Mouse (Mus musculus): ENCODE results near the gene Spata13.

The Spata13 gene

DNA sequence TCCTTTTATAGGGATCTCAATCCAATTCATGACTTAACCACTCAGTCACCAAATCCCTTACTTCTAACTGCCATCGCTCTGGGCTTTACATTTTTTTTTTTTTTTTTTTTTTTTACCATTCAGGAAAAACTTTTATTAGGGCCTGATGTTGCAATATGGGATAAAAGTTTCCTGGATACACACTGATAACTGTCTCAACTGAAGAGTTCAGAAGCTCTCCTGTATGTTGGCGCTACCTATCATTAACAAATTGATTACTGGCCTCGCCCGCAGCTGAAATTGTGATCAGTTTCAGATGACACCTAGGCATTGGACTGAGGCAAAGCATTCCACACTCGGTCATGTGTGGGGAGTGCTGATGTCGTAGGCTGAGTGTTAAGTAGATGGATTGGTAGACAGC is 7.3 kb downstream of the Spata13 start:
- DNase-seq: no peak

DNA sequence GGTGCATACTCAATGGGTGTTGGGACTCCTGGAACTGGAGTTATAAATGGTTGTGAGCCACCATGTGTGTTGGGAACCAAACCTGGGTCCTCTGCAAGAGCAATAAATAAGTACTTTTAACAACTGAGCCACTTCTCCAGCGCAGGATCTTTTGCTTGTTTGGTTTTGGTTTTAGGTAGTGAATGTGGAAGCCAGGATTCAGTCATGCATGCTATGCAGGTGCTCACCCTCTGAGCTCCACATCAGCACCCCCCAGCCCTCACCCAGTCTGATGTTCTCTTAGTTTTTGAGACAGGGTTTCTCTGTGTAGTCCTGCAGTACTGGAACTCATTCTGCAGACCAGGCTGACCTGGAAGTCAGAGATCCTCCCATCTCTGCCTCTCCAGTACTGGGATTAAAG is 8.3 kb downstream of the Spata13 start:
- no peak for DNase-seq

DNA sequence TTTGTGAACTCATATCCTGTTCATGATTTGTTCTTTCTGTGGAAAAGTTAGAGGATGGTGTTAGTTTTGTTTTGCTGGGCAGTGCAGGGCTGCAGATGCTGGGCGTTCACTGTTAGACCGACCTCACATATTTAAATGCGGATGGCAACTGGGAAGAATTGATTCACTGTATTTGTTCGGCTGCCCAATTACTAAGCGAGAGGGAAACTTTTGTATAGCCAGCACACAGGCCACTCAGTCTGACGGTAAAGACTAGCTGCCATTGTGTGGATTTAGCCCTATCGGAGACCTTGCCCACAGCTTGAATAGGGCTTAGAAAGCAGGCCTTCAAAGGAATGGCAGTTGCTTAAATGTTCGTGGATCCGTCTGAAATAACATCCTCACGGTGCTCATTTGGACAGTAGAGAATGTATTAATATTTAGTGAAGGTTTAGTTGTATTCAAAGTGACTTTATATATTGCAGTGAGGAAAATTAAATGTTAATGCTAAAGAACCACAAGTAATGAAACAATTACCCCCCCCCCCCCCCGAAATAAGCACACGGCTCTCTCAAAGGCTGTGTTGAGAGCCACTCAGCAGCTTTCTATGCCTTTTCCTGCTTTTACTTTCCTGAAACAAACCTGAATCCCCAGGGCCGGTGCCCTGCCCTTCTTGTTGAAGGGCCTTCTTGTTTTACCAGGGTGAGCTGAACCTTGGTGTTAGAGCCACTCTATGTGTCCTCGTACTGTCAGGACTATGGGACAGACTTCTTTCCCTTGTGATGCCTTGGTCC is 9.5 kb downstream of the Spata13 start:
- no peak for DNase-seq

DNA sequence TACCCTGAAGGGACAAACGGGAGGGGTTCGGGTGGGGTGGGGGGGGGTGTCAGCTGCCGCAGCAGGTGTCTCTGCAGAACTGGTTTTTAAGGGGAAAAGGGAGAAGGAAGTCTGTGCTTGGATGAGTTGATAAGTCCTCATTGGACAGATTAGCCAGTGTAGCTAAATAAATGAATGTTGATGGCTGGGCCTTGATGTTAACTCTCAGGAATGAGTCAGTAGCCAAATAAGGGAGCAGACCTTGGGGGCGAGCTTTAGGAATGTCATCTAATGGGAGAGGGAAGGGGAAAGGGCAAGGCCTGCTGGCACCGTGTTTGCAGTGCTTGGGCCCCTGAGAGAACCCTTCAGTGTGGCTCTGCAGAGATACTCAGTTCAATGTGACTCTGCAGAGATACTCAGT is 12.6 kb downstream of the Spata13 start:
- no peak for DNase-seq

DNA sequence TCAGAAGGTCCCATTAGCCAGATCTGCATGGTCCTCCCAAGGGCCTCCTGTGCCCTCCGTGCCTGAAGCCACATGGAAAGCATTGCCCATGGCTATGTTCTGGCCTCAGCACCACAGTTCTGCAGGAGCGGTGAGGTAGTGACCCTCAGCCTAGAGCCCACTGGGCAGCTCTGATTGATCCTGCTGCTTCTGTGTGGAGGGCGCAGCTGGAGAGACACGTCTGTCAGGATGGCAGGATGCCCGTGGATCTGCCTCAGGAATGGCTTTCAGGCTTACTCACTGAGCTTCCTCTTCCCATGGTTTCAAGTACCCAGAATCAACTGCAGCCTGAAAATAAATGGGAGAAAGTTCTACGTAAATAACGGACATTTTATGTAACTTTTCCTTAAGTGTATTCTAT is 14.1 kb downstream of the Spata13 start:
- no peak for DNase-seq

DNA sequence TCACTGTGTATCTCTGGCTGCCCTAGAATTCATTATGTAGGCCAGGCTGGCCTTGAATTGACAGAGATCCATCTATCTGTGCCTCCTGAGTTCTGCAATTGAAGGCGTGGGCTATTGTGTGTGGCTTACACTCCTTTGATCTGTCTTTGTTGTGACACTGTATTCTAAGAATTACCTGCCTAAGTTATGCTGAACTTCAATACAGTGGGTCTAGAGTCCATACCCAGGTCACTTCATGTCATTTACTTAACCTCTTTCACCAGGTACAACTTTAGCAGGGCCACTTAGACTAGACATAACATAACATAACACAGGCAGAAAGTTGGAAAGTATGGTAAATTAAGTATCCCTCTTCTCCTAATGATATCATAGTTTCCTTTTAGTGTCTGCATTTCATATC is 15.2 kb downstream of the Spata13 start:
- no peak for DNase-seq

DNA sequence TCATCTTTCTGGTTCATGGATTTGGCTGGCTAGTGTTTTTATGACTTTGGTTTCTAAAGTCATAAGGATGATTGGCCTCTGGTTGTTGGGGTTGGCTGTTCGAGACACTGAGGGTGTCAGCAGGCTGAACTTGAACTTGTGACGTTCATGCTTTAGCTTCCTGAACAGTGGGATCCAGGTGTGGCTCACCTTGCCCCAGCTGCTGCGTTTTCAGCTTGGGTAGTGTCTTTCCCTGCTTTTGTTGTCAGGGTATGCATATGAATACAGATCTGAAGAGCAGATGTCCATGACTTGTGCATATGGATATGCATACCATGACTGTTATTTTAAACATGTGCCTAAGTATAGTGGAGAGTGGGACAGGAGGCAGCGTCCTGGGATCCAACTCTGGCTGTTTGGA is 19.4 kb downstream of the Spata13 start:
- no peak for DNase-seq

DNA sequence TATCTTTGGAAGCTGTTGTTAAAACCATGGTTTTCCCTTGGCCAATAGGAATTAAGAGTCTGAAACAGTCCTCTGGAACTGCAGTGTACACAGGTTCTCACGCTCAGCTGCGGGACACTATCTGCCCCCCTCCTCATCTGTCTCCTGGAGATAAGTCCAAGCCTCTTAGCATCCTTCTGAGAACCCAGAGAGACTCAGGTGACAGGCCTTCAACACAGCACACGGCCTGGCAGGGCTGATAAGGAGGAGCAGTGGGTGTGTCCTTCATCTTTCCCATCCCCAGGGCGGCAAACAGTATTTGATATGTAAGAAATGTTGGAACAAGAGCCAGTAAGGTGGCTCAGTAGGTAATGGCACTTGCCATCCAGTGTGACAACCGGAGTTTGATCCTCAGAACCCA is 20.2 kb downstream of the Spata13 start:
- no peak for DNase-seq

DNA sequence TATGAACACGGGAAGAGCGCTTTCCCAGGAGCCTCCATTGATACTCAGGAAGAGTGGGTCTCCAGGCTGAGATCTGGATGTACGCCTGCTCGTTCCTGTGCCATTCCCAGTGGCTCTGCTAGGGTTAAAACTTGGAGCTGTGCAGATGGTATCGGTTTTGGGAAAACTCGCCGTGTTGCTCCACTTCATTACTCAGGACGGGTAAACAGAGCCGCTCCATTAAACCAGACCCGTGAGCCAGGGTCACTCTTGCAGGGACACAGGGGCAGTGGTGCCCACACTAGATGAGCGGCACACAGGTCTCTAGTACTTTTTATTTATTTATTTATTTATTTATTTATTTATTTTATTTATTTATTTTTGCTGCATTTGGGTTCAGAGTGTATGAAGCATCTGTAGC is 20.9 kb downstream of the Spata13 start:
- no peak for DNase-seq

DNA sequence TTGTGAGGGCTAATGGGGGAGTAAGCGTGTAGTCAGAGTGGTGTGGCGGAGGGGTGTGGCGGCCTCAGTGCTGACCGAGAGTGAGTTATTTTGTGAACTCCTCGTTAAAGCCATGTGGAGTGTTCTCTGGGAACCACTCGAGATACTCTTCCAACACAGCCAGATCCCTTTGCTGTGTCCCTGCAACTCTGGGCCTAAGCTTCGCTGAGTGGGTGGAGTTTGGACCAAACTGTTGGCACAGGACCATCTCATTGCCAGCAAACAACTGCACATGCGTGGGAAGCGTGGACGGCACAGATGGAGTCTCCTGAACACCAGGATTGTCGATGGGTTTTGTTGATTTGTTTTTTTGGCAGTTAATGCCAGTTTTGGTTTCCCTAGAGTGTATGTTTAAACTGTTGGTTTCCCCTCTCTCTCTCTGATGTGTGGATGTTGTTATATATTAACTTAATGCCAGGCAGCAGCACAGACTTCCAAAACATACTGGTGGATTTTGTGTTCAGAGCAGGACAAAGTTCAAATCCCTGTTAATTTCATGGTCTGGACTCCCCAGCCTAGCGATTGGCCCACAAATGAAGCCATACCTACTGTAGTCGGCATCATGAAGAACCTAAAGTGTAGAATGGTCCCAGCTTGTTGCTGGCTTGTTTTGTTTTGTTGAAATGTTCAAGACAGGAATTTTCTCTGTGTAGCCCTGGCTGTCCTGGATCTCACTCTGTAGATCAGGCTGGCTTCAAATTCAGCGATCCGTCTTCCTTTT is 22.3 kb downstream of the Spata13 start:
- DNase-seq: peak; percentile 90

DNA sequence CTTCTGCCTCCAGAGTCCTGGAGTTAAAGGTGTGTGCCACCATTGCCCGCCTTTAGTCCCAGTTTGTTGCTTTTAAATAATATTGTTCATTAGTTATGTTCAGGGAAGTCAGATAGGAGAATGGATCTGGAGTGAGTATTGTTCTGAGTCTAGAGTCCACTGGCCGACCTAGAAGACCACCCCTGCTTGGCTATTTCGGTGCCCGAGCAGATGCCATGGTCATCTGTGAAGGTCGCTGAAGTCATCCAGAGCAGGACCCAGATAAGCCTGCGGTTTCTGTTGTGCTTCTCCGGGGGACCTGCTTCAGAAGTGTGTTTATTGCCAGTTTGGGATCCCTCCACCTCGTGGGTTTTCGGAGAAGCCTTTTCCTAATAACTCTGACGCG is 22.9 kb downstream of the Spata13 start:
- no peak for DNase-seq

DNA sequence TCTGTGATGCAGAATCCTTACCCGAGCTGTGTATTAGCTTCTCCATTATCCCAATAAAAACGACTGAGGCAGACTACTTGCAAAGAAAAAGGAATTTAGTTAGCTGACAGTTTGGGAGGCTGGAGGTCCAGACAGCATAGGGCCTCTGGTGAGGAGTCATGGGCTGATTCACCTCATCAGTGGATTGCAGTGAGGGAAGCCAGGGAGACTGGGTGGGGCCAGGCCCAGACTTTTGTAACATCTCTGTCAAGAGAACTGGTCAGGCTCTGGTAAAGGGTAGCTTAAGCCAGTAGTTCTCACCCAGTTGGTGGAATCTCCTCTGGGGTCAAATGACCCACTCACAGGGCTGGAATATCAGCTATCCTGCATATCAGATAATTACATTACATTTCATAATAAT is 24.1 kb downstream of the Spata13 start:
- DNase-seq: no peak

DNA sequence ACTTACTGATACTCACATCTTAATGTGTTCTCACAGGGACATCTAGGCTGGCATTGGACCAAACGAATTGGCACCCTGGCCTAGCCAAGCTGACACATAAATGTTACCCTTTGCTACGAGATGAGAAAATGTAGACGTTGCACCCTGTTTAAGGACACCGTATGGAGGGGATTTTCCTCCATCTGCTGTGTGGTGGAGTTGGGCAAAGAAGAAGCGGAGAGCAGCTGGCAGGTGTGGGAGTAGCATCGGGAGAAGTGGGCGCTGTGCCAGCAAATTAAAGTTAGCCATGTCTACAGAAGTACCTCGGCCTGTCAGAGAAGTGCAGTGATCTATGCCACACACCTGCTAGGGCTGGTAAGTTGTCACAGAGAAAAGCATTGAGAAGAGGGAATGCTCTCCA is 25.7 kb downstream of the Spata13 start:
- DNase-seq: no peak

DNA sequence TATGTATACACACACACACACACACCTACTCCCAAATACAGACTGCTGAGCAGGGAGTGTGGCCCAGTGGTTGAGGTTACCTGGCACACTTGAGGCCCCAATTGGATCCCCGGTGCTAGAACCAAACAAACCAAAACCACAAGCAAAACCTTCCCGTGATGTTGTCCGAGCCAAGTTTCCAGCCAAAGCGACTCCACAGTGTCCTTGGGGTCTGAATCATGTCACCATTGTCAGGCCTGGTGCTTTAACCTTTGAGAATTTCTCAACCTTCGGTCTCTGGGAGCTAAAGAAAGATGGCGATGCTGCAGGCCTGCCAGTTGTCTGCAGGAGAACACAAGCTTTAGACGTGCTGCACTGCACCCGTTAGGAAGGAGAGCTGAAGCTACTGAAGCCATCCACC is 26.8 kb downstream of the Spata13 start:
- DNase-seq: no peak

DNA sequence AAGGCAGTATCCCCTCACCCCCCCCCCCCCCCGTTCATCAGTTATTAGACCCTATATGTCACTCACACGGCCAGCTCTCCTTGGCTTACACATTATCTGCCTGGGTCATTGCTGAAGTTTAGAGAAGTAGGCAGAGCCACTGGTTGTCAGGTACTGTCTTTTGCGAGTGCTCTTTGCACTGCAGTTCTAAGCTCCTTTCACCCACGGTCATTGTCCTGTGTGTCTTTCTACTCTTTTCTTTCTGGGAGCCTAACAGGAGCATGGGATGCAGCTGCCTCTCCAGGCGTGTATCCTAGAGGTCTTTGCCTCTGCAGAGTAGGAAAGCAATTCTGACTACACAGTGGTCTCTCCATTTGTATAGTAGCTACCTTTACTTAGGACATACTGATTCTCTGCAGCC is 27.5 kb downstream of the Spata13 start:
- DNase-seq: no peak

DNA sequence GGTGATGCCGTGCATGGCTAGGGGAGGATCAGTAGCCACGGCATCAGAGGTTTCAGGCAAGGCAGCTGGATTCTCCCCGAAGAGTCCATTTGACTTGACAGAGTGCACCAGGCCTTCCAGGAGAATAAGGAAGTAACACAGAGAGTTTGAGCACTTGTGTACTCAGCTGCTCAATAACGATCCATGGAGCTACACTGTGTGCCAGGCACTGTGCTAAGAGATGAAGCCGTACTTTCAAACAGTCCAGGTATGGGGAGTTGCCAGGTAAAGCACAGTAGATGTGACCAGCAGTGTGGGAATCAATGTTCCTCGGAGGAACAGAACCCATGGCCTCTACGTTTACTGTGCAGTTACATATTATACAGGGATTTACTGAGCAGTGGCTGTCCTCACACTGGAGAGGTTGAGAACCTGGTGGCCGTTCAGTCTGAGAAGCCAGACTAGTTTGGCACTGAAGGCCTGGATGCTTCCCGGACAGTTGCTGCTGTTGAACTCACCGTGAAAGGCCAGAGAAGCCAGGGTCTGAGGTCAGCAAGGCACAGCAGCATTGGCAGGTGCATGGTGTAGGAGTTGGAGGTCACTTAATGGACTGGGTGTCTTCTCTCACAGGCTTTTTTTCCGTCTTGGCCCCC is 29.6 kb downstream of the Spata13 start:
- no peak for DNase-seq

DNA sequence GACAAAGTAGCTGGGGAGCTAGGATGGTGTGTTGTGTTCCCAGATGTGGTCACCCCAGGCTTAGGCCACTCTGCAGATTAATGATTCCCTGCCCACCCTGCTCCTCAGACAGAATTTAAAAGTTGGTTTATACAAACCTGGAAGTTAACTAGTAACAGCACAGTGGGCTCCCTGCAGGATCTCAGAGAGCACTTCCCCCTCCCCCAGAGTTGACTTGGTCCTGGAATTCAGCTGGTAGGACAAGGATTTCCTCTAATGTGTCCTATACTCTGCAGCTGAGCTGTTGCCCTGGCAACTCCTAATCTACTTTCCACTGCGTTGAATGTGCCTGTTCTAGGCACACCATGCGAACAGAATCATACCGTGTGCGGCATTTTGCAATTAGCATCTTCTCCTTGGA is 30.8 kb downstream of the Spata13 start:
- DNase-seq: no peak

DNA sequence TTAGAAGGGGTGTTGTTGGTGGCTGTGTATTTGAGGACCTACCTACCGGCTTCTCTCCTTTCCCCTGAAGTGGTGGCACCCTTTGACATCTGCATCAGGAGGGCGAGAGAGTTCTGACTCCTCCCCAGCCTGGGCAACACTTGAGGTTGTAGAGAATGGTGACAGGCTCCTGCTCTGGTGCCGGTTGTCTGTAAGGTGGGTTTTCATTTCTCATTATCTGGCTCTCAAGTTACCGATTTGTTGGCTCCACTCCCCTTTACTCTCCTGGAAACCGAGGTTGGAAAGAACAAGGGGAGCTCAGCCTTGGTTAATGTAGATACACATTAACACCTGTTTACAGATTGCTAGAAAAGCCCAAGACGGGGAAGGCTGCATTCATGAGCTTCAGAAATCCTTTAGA is 31.5 kb downstream of the Spata13 start:
- DNase-seq: no peak

DNA sequence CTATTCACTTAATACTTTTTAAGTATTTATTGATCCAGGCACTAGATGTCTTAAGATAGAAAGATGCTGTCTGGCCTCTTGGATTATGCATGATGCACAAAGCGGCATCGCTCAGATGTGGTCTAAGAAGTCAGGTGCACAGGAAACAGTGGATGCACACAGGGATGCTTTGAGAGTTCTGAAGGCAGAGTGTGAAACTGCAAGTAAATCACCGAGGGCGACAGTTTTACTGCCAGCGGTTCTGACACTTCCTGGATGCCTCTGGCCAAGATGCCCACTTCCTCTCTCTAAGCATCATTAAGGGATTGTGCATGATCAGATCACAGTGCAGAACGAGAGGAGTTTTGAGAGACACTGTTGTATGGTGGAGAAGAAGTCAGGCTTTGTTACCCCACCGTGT is 32.5 kb downstream of the Spata13 start:
- no peak for DNase-seq

DNA sequence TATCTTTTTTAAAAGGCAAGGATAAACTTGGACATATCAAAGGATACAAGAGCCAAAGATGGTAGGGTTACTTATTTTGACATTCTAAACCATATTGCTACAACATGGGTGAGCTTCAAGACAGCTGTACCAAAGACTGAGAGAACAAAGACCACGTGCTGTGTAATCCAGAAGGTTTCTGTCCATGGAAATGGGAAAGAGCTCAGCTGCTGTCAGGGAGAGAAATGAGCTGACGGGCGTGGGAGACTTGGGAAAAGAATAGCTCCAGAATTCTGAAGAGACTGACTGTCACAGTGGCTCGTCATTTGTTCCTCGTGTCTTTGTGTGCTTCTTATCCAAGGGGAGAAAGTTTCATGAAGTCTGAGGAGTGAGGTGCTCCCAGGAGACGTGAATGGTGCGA is 36.4 kb downstream of the Spata13 start:
- DNase-seq: peak; percentile 31

DNA sequence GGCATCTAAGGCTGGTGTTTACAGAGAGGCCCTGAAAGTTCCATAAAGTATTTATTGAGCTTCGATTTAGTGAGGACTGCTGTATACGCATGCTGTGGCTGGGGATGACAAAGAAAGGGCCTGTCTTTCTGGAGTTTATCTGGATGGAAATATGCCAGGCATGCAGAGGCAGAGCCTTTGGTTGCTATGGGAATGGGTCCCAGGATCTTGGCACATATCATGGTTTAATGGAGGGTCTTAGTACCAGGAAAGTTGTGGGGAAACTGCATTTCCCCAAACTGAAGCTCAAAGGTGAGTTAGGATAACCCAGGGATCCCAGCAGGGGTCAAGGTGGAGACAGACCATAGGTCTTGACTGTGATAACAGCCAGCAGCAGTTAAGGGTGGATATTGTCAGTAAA is 37.7 kb downstream of the Spata13 start:
- DNase-seq: no peak

DNA sequence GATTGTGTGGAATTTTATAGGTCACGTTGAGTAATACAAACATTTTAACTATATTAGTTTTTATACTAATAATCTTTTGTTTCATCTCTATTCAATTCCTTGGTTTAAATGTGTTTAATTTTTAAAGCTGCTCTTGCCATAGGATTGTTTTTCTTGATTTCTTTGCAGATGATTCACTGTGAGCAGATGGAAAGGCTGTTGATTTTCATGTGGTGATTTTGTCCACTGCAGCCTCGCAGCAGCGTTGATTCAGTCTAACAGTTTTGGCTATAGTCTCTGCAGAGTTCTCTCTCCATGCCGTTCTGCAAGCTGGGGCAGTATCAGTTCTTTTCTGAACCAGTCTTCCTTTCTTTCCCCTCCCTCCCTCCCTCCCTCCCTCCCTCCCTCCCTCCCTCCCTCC is 41.9 kb downstream of the Spata13 start:
- no peak for DNase-seq

DNA sequence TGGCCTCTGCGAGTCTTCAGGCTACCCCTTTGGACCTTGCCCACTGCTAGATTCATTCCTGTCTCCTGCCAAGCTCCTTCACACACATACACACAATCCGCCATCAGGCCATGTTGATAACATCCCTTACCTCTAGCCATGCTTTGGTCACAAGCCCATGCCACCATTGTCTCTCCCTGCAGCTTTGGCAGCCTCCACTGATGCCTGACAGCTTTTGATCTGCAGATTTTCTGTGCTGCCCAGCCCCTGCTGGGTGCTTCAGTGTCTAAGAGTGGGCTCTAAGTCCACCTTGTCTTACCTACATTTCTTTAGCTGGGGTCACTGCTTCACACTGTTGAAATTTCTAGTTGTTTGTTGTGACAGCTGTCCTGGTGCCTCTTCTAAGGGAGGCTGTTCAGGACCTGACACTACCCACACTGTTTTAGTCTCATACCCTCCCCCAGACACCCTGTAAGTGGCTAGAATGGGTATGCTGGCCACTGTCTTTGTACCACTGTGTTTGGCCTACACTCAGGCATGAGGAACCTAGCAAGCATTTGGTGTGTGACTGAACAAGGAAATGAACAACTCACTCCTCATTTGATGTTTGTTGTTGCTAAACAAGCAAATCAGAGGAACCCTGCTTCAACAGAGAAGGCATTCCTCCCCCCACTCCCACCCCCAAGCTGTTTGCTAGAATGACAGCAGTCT is 43.0 kb downstream of the Spata13 start:
- DNase-seq: no peak

All from lung, postnatal 10 days (tissue).